Mouse (Mus musculus): Measurements from ENCODE around the gene Zdhhc14. TPM values are rescaled to one million over a fixed set of nuclear protein-coding genes. Genes with fewer than 3 reads are reported as not detected.

The Zdhhc14 gene
- polyA plus RNA-seq, 1 experiment: 6.7 TPM

GRCm38 (mm10) chr17:5698447-5699096 is 206.2 kb downstream of the Zdhhc14 start:
- no peak for TF ChIP-seq GATA1 (IDR thresholded peaks at IDR 0.05; ENCODE audit: low read length)

- no peak for TF ChIP-seq GATA1 (IDR thresholded peaks at IDR 0.05; ENCODE audit: low read length)
Observed at GRCm38 (mm10) chr17:5710320-5711104, 218.2 kb downstream of the Zdhhc14 start.

GRCm38 (mm10) chr17:5711861-5712260 is 219.5 kb downstream of the Zdhhc14 start:
- TF ChIP-seq GATA1 (IDR thresholded peaks at IDR 0.05; ENCODE audit: low read length): no peak

DNA sequence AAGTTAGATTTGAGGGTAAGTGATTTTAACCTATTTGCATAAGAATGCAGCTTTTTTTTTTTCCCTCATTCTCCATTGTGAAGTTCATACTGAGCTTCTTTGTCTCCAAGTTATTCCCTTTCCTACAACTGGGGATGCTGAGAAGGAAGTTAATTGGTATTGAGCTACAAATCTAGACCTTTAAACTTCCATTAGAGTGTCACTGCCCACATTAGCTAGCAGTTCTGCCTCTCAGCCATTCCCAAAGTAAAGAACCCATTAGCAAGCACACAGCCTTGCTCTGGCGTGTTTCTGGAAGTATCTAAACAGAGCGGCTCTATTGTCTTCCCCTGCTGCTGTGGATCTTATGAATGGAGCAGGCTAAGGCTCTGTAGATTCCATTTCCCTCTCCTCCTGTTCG is 220.8 kb downstream of the Zdhhc14 start:
- no peak for TF ChIP-seq GATA1 (IDR thresholded peaks at IDR 0.05; ENCODE audit: low read length)

- TF ChIP-seq GATA1 (IDR thresholded peaks at IDR 0.05; ENCODE audit: low read length): no peak
Observed at GRCm38 (mm10) chr17:5716912-5717311, 224.6 kb downstream of the Zdhhc14 start.

- no peak for TF ChIP-seq GATA1 (IDR thresholded peaks at IDR 0.05; ENCODE audit: low read length)
Observed at GRCm38 (mm10) chr17:5718768-5719387, 226.5 kb downstream of the Zdhhc14 start.

GRCm38 (mm10) chr17:5722802-5723201 is 230.4 kb downstream of the Zdhhc14 start:
- no peak for TF ChIP-seq GATA1 (IDR thresholded peaks at IDR 0.05; ENCODE audit: low read length)

DNA sequence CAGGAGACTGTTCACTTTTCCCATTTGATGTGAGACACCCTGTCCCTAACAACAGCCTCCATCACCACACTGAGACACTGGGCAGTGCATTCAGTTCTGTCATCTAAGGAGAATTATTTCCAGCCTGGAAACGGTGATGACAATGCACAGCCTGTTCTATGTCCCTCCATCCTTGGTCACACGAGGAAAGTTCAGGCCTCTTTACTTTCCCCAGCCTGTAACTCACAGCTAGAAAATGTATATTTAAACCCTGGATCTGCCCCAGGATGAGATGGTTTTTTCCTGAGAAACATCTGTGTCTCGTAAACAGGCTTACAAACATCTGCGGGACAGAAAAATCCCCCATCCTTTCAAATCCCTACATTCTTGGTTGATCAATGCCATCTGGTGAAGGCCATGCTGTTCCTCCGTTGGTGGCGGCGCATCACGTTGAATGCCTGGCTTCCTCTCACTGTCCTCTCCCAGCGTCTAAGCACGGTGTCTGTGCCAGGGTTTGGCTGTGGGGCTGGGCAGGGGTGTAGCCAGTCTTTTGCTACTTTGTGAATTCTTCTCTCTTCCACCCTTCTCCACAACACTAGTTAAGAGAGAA is 231.3 kb downstream of the Zdhhc14 start:
- no peak for TF ChIP-seq GATA1 (IDR thresholded peaks at IDR 0.05; ENCODE audit: low read length)

DNA sequence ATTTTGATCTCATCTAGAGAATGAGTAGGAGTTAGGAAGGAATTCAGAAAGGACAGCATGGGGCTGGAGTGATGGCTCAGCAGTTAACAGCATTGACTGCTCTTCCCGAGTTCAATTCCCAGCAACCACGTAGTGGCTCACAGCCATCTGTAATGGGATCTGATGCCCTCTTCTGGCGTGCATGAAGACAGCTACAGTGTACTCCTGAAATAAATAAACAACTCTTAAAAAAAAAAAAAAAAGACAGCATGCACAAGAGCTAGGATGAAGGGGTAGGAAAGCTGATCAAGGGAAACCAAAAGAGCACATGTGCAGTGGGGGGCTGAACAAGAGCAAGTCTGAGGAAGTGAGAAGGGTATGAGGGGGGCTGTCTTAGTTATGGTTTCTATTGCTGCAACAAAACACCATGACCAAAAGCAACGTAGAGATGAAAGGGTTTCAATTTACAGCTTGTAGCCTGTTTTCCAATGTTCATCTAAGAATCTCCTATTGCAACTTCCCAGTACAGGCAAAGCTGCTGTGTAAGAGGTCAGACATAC is 237.3 kb downstream of the Zdhhc14 start:
- TF ChIP-seq GATA1 (IDR thresholded peaks at IDR 0.05; ENCODE audit: low read length): no peak

- TF ChIP-seq GATA1 (IDR thresholded peaks at IDR 0.05; ENCODE audit: low read length): no peak
Observed at GRCm38 (mm10) chr17:5730538-5730937, 238.2 kb downstream of the Zdhhc14 start.

DNA sequence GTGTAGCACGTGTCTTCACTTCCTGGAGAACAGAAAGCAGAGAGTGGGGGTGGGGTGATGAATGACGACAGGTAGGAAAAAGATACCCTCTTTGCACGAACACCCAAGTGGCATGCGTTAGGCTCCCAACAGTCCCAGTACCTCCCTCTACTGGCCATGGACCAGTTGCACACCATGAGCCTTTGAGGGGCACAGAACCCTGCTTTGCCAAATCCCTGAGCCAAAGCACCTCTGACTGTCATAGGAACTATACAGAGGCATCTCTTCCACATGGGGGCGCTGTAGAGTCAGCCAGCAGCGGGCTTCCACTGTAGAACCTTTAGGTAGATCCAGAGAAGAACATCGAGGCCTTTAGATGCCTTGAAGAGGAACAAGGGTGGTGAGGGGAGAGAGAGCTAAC is 241.0 kb downstream of the Zdhhc14 start:
- TF ChIP-seq GATA1 (IDR thresholded peaks at IDR 0.05; ENCODE audit: low read length): no peak

GRCm38 (mm10) chr17:5741061-5741460 is 248.7 kb downstream of the Zdhhc14 start:
- no peak for TF ChIP-seq GATA1 (IDR thresholded peaks at IDR 0.05; ENCODE audit: low read length)

DNA sequence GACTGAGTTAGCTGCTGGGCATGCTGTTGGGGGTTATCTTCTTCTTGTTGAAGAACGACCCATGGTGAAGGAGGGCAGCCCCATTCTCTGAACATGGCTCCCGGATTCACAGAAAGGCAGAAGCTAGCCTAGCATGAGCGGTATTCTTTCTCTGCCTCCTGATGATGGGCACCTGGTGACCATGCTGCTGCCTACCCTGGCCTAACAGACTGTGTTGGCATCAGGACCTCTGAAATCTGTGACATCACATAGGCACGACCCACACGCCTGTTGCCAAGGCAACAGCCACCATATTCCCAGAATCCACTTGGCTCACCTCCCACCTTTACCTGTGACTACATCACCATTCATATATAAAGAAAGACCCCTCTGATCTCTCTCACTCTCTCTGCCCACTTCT is 251.7 kb downstream of the Zdhhc14 start:
- no peak for TF ChIP-seq GATA1 (IDR thresholded peaks at IDR 0.05; ENCODE audit: low read length)

GRCm38 (mm10) chr17:5746378-5746777 is 254.0 kb downstream of the Zdhhc14 start:
- no peak for TF ChIP-seq GATA1 (IDR thresholded peaks at IDR 0.05; ENCODE audit: low read length)

GRCm38 (mm10) chr17:5747539-5748500 is 255.5 kb downstream of the Zdhhc14 start:
- no peak for TF ChIP-seq GATA1 (IDR thresholded peaks at IDR 0.05; ENCODE audit: low read length)
